Mouse (Mus musculus) forebrain, embryonic 11.5 days (tissue): ENCODE measurements at regions not wholly inside any gene's neighbourhood (a gene's known extent, or its start where the extent isn't known, plus 50 kb on each side); places are given as distances from the start of the nearest gene placed in this dataset.
A peak's percentile ranks its signal among the peaks of the same experiment; 100 is the strongest.

Experiments
- ATAC-seq: fragments of 200-750 bp; cut with Nextera tagmentation; replicated peaks from 2 replicates; pipeline ENCODE4 v1.8.0; 2017; ENCODE audit warnings: moderate TSS enrichment; ENCODE audit not compliant: low FRiP score
- DNase-seq: peaks from one replicate; pipeline ENCODE4 v3.0.0-alpha.2; 2017; ENCODE audit warnings: low spot score
- H3K27ac ChIP-seq: fragments of 300-500 bp; sonication (generic); 2 replicates; pipeline ENCODE4 v1.5.1; 2014; ENCODE audit warnings: low read depth, low read length
- H3K27me3 ChIP-seq: fragments of 300-500 bp; sonication (generic); 2 replicates; pipeline ENCODE4 v1.6.1; 2014; ENCODE audit warnings: mild to moderate bottlenecking, low read length, mixed read lengths; ENCODE audit not compliant: control insufficient read depth, insufficient read depth
- H3K36me3 ChIP-seq: fragments of 300-500 bp; sonication (generic); 2 replicates; pipeline ENCODE4 v1.6.1; 2014; ENCODE audit warnings: mild to moderate bottlenecking, low read length, moderate library complexity, mixed read lengths; ENCODE audit not compliant: control insufficient read depth, insufficient read depth
- H3K4me1 ChIP-seq: fragments of 300-500 bp; sonication (generic); replicated peaks from 2 replicates; pipeline ENCODE4 v1.6.1; 2014; ENCODE audit warnings: low read length, mixed read lengths; ENCODE audit not compliant: control insufficient read depth, insufficient read depth
- H3K4me2 ChIP-seq: fragments of 300-500 bp; sonication (generic); 2 replicates; pipeline ENCODE4 v1.6.1; 2014; ENCODE audit warnings: low read depth, mild to moderate bottlenecking, low read length, moderate library complexity, mixed read lengths; ENCODE audit not compliant: severe bottlenecking
- H3K4me3 ChIP-seq: fragments of 300-500 bp; sonication (generic); 2 replicates; pipeline ENCODE4 v1.5.1; 2014; ENCODE audit warnings: low read depth, low read length
- H3K9ac ChIP-seq: fragments of 300-500 bp; sonication (generic); 2 replicates; pipeline ENCODE4 v1.6.1; 2014; ENCODE audit warnings: low read length
- H3K9me3 ChIP-seq: fragments of 300-500 bp; sonication (generic); 2 replicates; pipeline ENCODE4 v1.6.1; 2016; ENCODE audit warnings: low read length, mixed read lengths; ENCODE audit not compliant: control insufficient read depth
- WGBS: fragments of 180-500 bp; shearing (Covaris S2); extraction: QIAGEN DNeasy Blood & Tissue Kit; methylation state at CpG from one replicate; pipeline ENCODE4 v1.1.7; 2014; 5-methylcytosine and 5-hydroxymethylcytosine counted together

DNA sequence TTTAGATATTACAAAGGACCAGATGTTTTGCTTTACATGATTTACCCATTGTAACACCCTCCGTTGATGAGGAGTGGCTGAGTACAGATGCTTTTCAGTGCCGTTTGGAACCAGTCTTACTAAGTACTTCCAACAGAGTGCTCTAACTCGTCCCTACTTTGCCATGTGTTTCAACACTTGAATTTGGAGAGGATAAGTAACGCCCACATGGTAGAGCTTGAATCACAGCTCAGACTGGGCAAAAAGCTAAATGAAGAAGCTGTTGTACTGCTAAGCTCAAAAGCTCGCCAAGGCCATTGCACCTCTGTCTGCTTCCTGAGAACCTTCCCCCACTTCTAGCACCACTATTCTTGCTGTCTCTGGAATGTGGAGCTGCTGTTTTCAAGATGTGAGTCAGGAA is 471.1 kb downstream of the Nfib start:
- ATAC-seq = no peak
- no peak for DNase-seq
- 84% methylated on average over 5 of the region's 5 CpGs for WGBS

DNA sequence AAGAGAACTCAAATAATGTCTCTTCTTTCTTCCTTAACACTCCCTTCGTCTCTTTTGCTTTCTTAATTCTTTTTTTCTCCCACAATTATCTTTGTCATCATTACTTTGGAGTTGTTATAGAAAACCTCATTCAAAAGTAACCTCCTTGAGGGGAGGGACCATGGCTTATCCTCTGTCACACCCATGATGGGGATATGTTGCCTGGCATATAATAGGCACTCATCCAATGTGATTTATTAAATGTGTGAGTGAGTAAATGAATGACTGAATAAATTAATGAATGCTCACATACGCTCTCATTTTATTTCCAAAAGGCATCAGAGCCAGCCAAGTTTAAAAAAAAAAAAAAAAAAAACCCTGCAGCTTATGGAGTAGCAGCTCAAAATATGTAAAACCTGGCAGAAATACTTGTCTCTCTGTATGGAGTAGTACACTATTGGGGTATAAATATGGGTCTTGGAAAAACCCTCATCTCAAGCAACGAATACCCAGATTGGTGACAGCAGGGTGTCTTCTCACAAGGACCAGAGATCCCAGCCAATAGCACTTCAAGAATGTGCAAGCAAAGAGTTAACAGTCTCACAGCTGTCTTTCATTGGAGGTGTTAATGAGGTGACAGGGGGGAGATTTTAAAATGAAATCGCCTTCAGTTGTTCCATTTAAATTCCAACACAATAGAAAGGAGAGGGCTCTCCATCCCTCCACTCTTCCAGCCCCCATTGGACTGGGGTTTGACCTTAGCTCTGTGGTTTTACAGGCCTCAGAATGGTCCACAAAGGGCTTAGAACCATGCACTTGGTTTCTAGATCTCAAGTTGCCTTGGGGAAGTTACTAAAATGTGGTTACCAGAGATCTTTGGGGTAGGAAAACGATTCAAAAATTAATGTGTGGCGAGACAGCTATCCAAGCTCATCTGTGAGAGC is 479.1 kb downstream of the Nfib start:
- H3K4me2 ChIP-seq = no peak overlapping the region
- H3K36me3 ChIP-seq = no peaks in the 10 kb centered on the region
- ATAC-seq (no peak), DNase-seq (no peak)
- no peaks in the 10 kb centered on the region for H3K4me1 ChIP-seq
- WGBS = 69% methylated on average over 6 of the region's 6 CpGs
- no peaks in the 10 kb centered on the region for H3K27me3 ChIP-seq
- no peak overlapping the region for H3K9ac ChIP-seq
- no peak overlapping the region for H3K27ac ChIP-seq
- no peaks in the 10 kb centered on the region for H3K9me3 ChIP-seq
- H3K4me3 ChIP-seq = no peak overlapping the region

More for the DNA sequence above, 471.1 kb downstream of the Nfib start:
- H3K9me3 ChIP-seq = no peaks in the 10 kb centered on the region; the same call in 1 of the 2 replicates
- no peaks in the 10 kb centered on the region for H3K4me1 ChIP-seq
- no peak overlapping the region for H3K27ac ChIP-seq
- H3K4me2 ChIP-seq = no peak overlapping the region
- H3K36me3 ChIP-seq = no peaks in the 10 kb centered on the region
- H3K27me3 ChIP-seq = no peaks in the 10 kb centered on the region
- no peak overlapping the region for H3K9ac ChIP-seq
- H3K4me3 ChIP-seq = no peak overlapping the region

DNA sequence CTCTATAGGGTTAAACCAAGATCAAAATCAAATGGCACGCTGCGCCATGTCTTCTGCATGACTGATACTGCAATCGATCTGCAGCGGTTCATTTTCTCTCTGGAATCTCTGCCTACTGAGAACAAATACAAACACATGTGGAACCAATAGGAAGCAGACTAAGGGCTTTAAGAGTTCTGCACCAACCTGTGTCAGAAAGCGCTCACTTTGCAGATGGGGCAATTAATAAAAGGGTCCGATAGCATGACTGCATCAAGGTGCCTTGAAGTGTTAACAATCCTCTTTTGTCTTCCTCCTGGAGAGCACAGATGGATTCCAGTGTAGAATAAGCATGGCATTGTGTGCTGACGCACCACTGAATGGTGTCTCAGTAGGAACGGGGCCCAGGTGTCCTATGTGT is 484.8 kb downstream of the Nfib start:
- H3K9ac ChIP-seq = no peak overlapping the region
- 26% methylated on average over 8 of the region's 8 CpGs for WGBS
- 0 out of 2 replicates have a peak, but pooled peaks cover 2% of the 10 kb centered on the region for H3K4me1 ChIP-seq
- H3K4me2 ChIP-seq = no peak overlapping the region
- no peaks in the 10 kb centered on the region for H3K27me3 ChIP-seq
- no peak for DNase-seq
- no peak overlapping the region for H3K27ac ChIP-seq
- H3K9me3 ChIP-seq = no peaks in the 10 kb centered on the region
- no peaks in the 10 kb centered on the region for H3K36me3 ChIP-seq
- peak; percentile 36; the same call in 1 of the 2 replicates for ATAC-seq
- no peak overlapping the region for H3K4me3 ChIP-seq

DNA sequence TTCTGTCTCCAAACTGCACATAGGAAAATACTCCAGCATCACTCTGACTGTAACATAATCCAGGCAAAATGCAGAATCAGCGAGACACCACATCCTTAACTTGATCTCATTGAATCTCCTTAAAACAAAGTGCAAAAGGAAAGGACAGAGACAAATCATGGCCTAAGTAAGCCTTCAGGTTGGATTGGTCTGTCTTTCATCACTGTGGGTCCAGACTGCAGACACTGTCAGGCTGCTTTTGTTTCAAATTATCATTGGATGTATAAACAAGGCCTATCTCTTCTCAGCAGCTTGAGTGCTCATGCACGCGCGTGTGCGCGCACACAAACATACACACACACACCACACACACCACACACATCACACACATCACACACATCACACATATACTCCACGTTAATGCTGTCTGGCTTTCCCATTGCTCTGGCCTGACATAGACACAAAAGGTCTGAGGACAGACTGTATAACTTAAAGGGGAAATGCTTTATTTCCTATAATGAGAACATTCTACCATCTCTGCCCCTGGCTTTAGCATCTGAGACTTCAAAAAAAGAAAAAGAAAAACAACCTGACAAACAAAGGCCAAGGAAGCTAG is 485.3 kb downstream of the Nfib start:
- WGBS = 76% methylated on average over 7 of the region's 7 CpGs
- DNase-seq (no peak), ATAC-seq (0 out of 2 replicates have a peak, but pooled peaks have one; percentile 55)
- H3K27ac ChIP-seq = no peak overlapping the region
- no peak overlapping the region for H3K4me2 ChIP-seq
- no peak overlapping the region for H3K9ac ChIP-seq
- no peaks in the 10 kb centered on the region for H3K9me3 ChIP-seq
- no peaks in the 10 kb centered on the region for H3K27me3 ChIP-seq
- no peak overlapping the region for H3K4me3 ChIP-seq
- 0 out of 2 replicates have a peak, but pooled peaks cover 2% of the 10 kb centered on the region for H3K4me1 ChIP-seq
- no peaks in the 10 kb centered on the region for H3K36me3 ChIP-seq

DNA sequence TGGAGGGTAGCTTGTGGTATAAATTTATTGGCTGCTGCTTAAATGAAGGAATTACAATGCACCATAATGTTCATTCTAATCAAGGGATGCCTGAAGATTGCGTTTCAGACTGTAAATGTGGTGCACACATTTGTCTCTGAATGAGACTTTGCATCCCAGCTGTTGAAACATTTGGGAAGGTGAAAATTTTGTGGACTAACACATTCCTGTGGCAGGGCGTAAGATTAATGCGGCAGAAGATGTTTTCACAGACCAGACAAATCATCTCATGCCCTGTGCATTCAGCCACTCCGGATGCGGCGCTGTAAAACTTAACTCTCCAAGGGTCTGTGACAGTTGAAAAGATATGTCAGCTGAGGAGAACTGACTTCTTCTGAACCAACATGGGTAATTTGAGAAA is 486.9 kb downstream of the Nfib start:
- Histone ChIP-seq H3K4me2 (no peak overlapping the region), H3K36me3 (no peaks in the 10 kb centered on the region), H3K4me1 (0 out of 2 replicates have a peak, but pooled peaks cover 2% of the 10 kb centered on the region), H3K9ac (no peak overlapping the region), H3K27ac (no peak overlapping the region), H3K27me3 (no peaks in the 10 kb centered on the region), H3K4me3 (no peak overlapping the region), H3K9me3 (no peaks in the 10 kb centered on the region)
- no peak for ATAC-seq
- WGBS = 87% methylated on average over 6 of the region's 6 CpGs
- no peak for DNase-seq

DNA sequence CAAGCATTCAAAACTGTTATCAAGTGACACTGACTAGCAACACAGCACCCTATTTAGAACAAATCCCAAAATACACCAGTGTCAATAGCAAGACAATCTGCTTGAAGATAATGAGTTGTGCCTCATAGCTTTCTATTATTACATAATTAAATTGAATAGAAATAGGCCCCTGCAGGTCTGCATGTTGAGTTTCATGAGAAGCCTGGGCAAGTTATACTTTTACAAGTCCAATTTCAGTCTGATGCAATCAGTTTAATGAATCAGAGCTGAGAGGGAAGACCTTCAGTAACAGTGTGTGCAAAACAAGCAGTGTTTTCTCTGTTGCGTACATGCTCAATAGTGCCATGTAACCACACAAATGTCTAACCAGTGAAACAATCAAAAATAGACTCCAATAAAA is 498.5 kb downstream of the Nfib start:
- no peak overlapping the region for H3K4me2 ChIP-seq
- 98% methylated on average over 1 of the region's 1 CpGs for WGBS
- no peaks in the 10 kb centered on the region for H3K9me3 ChIP-seq
- DNase-seq = no peak
- H3K9ac ChIP-seq = no peak overlapping the region
- no peaks in the 10 kb centered on the region for H3K36me3 ChIP-seq
- no peak overlapping the region for H3K4me3 ChIP-seq
- no peaks in the 10 kb centered on the region for H3K27me3 ChIP-seq
- H3K4me1 ChIP-seq = no peaks in the 10 kb centered on the region
- no peak overlapping the region for H3K27ac ChIP-seq
- ATAC-seq = no peak

DNA sequence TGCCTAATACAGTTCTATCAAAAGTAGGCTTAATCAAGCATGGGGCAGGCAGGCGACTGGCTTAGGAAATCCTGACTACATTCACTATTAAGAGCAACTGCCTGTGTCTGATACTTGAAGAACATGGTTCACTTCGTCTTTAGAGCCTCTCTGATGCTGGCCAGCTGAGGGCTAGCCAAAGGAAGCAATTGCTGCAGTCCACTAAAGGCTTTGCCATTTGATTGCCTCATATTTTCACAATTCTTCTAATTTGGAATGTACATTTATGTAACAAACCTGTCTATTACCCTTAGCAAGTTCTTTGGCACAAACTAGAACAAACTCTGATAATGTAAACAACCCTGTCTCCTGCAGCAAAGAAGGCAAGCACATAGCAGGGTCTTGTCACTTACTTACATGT is 505.2 kb downstream of the Nfib start:
- Histone ChIP-seq H3K4me2 (no peak overlapping the region), H3K9me3 (no peaks in the 10 kb centered on the region), H3K27me3 (no peaks in the 10 kb centered on the region), H3K4me1 (no peaks in the 10 kb centered on the region), H3K27ac (no peak overlapping the region), H3K4me3 (no peak overlapping the region), H3K36me3 (no peaks in the 10 kb centered on the region), H3K9ac (no peak overlapping the region)
- WGBS = 74% methylated on average over 2 of the region's 2 CpGs
- DNase-seq = no peak
- no peak for ATAC-seq

DNA sequence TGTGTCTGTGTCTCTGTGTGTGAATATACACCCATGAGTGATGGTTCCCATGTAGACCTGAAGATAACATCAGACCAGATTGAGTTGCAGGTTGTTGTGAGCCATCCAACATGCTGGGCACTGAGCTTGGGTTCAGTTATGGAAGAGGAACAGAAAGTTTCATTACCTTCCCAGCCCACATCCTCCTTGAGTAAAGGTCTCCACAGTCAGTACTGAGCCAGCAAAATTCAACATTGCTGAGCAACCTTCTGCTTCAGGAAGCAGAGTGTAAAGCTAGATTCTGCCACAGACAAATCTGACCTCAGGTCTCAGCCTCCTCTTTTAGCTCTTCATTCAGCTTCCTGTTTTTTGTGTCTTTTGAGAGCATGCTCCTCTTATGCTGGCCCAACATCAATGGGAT is 506.4 kb downstream of the Nfib start:
- DNase-seq (no peak), ATAC-seq (no peak)
- Histone ChIP-seq H3K36me3 (no peaks in the 10 kb centered on the region), H3K27ac (no peak overlapping the region), H3K9ac (no peak overlapping the region), H3K9me3 (no peaks in the 10 kb centered on the region), H3K27me3 (no peaks in the 10 kb centered on the region), H3K4me1 (no peaks in the 10 kb centered on the region), H3K4me2 (no peak overlapping the region), H3K4me3 (no peak overlapping the region)
